Mouse (Mus musculus) CH12.LX (cell line): ENCODE measurements at regions not wholly inside any gene's neighbourhood (a gene's known extent, or its start where the extent isn't known, plus 50 kb on each side); places are given as distances from the start of the nearest gene placed in this dataset.

Experiments
- CTCF ChIP-seq, 2 experiments: IDR thresholded peaks in 1 of 2; conservative IDR thresholded peaks in 1 of 2; 2 replicates each; pipeline ENCODE4 v1.5.1; 2011 to 2012; ENCODE audit warnings: low read depth in 2 of 2, low read length in 2 of 2, improper control_type of control experiment in 1 of 2, inconsistent platforms in 1 of 2, mild to moderate bottlenecking in 1 of 2, moderate library complexity in 1 of 2
- E2F4 ChIP-seq: IDR thresholded peaks from 2 replicates; pipeline ENCODE4 v1.6.1; 2011; ENCODE audit warnings: low read depth, low read length, improper control_type of control experiment; ENCODE audit not compliant: insufficient replicate concordance
- GABPA ChIP-seq: IDR thresholded peaks from 2 replicates; pipeline ENCODE4 v1.6.1; 2012; ENCODE audit warnings: low read depth, low read length, improper control_type of control experiment, inconsistent platforms; ENCODE audit not compliant: insufficient replicate concordance
- KAT2A ChIP-seq: IDR thresholded peaks from 2 replicates; pipeline ENCODE4 v1.6.1; 2012; ENCODE audit warnings: low read length, improper control_type of control experiment, inconsistent platforms; ENCODE audit not compliant: insufficient replicate concordance
- NELFE ChIP-seq: IDR thresholded peaks from 2 replicates; pipeline ENCODE4 v1.6.1; 2011; ENCODE audit warnings: low read depth, low read length, improper control_type of control experiment
- ZC3H11A ChIP-seq: IDR thresholded peaks from 2 replicates; pipeline ENCODE4 v1.6.1; 2012; ENCODE audit warnings: low read depth, mild to moderate bottlenecking, inconsistent platforms, low read length, improper control_type of control experiment

GRCm38 (mm10) chr11:86874666-86875295 lies 67.2 kb upstream of the Dhx40 start:
- TF ChIP-seq CTCF (conservative IDR thresholded peaks at IDR 0.05 in 1 of 2, IDR thresholded peaks at IDR 0.05 in 1 of 2; ENCODE audit: low read depth in 2 of 2, low read length in 2 of 2) (peak in 1 of 2 experiments; percentile 38; a peak in 2 of 4 replicates), GABPA (no peak), ZC3H11A (no peak), E2F4 (no peak), NELFE (no peak), KAT2A (no peak)
